26 mouse cellular contexts compared by ENCODE assay signal in the genomic region with DNA sequence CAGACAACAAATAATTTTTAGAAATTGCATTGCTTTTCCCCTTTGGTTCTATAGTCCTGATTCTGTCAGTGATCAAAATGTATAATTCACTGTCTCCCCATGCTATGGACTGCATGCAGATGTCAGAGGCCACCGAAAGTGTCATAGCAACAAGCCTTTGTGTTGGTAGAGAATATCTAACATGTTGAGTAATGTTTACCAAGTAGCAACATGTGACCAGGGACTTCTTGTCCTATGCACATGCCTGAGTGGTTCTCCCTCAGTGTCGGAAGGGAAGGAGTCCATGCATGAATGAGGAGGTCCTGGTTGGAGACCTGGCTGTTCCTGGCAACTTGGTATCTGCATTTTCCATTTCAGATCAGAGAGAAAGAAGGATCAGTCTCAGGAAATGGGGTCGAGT.
DNase-seq lines count a peak whose midpoint lies in the region; ATAC-seq and TF ChIP-seq lines count a peak whose summit lies in the region.
"Had no signal": no experiment of that assay in that cellular context is flagged by ENCODE, and none has a peak within 500 bp of the region (broad histone marks: within the 10 kb centered on the region; RNA-seq: fewer than 3 reads in every experiment).

No protein-coding gene starts in this region.

- CTCF ChIA-PET in Patski (lab: Charles Lee): interaction anchor here (1.2 to 1.7 kb wide), 3 partner anchors 12 to 30 kb away, joined by 3 to 5 read pairs (median 4); no protein-coding TSS in a partner anchor

- TF ChIP-seq CTCF in heart, postnatal 0 days (IDR thresholded peaks at IDR 0.05; ENCODE audit: low read depth): no peak
- TF ChIP-seq CTCF in left cerebral cortex, adult 2 months (IDR thresholded peaks at IDR 0.05): no peak
- no peak for TF ChIP-seq CTCF in Patski (IDR thresholded peaks at IDR 0.05)
- no peak for TF ChIP-seq CTCF in kidney, postnatal 0 days (IDR thresholded peaks at IDR 0.05; ENCODE audit: low read depth)

- no peak overlapping the region for H3K9ac ChIP-seq in heart, postnatal 0 days (replicated peaks; ENCODE audit: low read depth, low read length)
- H3K9ac ChIP-seq in kidney, postnatal 0 days (ENCODE audit: low read depth, low read length): no peak overlapping the region
- no peak overlapping the region for H3K9ac ChIP-seq in hindbrain, embryonic 13.5 days
- H3K9ac ChIP-seq: embryonic facial prominence, embryonic 13.5 days; forebrain, postnatal 0 days; hindbrain, embryonic 12.5 days; limb, embryonic 15.5 days; liver, embryonic 13.5 days; midbrain, embryonic 15.5 days had no signal

- POLR2A ChIA-PET in Patski (lab: Charles Lee): interaction anchor here (0.6 to 1.4 kb wide), 2 partner anchors 11 to 298 kb away, joined by 3 to 9 read pairs; no protein-coding TSS in a partner anchor

- ATAC-seq in heart, postnatal 0 days (ENCODE audit: insufficient read depth, low read depth): no peak
- ATAC-seq in Patski: peak; percentile 58
- peak; percentile 89 for ATAC-seq in kidney, postnatal 0 days (replicated peaks; ENCODE audit: low FRiP score, low read depth)
- ATAC-seq in hindbrain, embryonic 13.5 days (ENCODE audit: low FRiP score): no peak
- ATAC-seq: intestine, embryonic 16.5 days; midbrain, embryonic 15.5 days had no signal

- TF ChIP-seq EP300 in heart, postnatal 0 days (IDR thresholded peaks at IDR 0.05; ENCODE audit: low read depth): no peak

- H3K4me3 ChIP-seq in heart, postnatal 0 days (ENCODE audit: low read depth, low read length): no peak overlapping the region
- no peak overlapping the region for H3K4me3 ChIP-seq in left cerebral cortex, adult 2 months
- H3K4me3 ChIP-seq in kidney, postnatal 0 days (replicated peaks; ENCODE audit: low read depth, low read length): no peak overlapping the region
- no peak overlapping the region for H3K4me3 ChIP-seq in hindbrain, embryonic 13.5 days
- H3K4me3 ChIP-seq: embryonic facial prominence, embryonic 13.5 days; heart, embryonic 13.5 days; hindbrain, embryonic 12.5 days; limb, embryonic 10.5 days; limb, embryonic 15.5 days; liver, embryonic 13.5 days; midbrain, embryonic 15.5 days had no signal

- WGBS in heart, postnatal 0 days: 41% methylated on average over 3 of the region's 3 CpGs
- 48% methylated on average over 3 of the region's 3 CpGs for WGBS in kidney, postnatal 0 days
- WGBS in hindbrain, embryonic 13.5 days: 75% methylated on average over 3 of the region's 3 CpGs

- no peaks in the 10 kb centered on the region for H3K27me3 ChIP-seq in heart, postnatal 0 days (ENCODE audit: control insufficient read depth, insufficient read depth, low read length)
- no peaks in the 10 kb centered on the region for H3K27me3 ChIP-seq in Patski
- no peaks in the 10 kb centered on the region for H3K27me3 ChIP-seq in kidney, postnatal 0 days (ENCODE audit: insufficient read depth, low read length)
- no peaks in the 10 kb centered on the region for H3K27me3 ChIP-seq in hindbrain, embryonic 13.5 days
- H3K27me3 ChIP-seq: embryonic facial prominence, embryonic 13.5 days; heart, embryonic 13.5 days; hindbrain, embryonic 12.5 days; limb, embryonic 15.5 days; liver, embryonic 13.5 days; midbrain, embryonic 15.5 days had no signal

- H3K4me2 ChIP-seq in heart, postnatal 0 days (ENCODE audit: low read depth, low read length): no peak overlapping the region
- no peak overlapping the region for H3K4me2 ChIP-seq in kidney, postnatal 0 days (ENCODE audit: low read length)
- no peak overlapping the region for H3K4me2 ChIP-seq in hindbrain, embryonic 13.5 days
- H3K4me2 ChIP-seq: embryonic facial prominence, embryonic 13.5 days; hindbrain, embryonic 12.5 days; limb, embryonic 15.5 days; liver, embryonic 13.5 days; midbrain, embryonic 15.5 days had no signal

- intact Hi-C loops in left cerebral cortex, adult 2 months (cut with DNase I): loop anchor here (10.0 kb wide), 2 partner anchors 301 to 641 kb away; no protein-coding TSS in a partner anchor

- H3K9me3 ChIP-seq in heart, postnatal 0 days (replicated peaks; ENCODE audit: control insufficient read depth, low read length): no peaks in the 10 kb centered on the region
- H3K9me3 ChIP-seq in kidney, postnatal 0 days (replicated peaks; ENCODE audit: low read length): no peaks in the 10 kb centered on the region
- H3K9me3 ChIP-seq in hindbrain, embryonic 13.5 days: no peaks in the 10 kb centered on the region
- H3K9me3 ChIP-seq: embryonic facial prominence, embryonic 13.5 days; G1E; heart, embryonic 13.5 days; hindbrain, embryonic 12.5 days; limb, embryonic 10.5 days; limb, embryonic 15.5 days; liver, embryonic 13.5 days; midbrain, embryonic 15.5 days had no signal

- in situ Hi-C loops in Patski (cut with MboI; ENCODE audit: low pct_unique_long_range_greater_than_20kb): no loop called here

- peaks cover 12% of the 10 kb centered on the region; the same call in 1 of the 2 replicates for H3K4me1 ChIP-seq in heart, postnatal 0 days (ENCODE audit: control insufficient read depth, insufficient read depth)
- H3K4me1 ChIP-seq in kidney, postnatal 0 days (replicated peaks; ENCODE audit: insufficient read depth, low read length): 0 out of 2 replicates have a peak, but pooled peaks cover 5% of the 10 kb centered on the region
- no peaks in the 10 kb centered on the region for H3K4me1 ChIP-seq in hindbrain, embryonic 13.5 days (replicated peaks)
- H3K4me1 ChIP-seq: embryonic facial prominence, embryonic 13.5 days; hindbrain, embryonic 12.5 days; limb, embryonic 10.5 days; limb, embryonic 15.5 days; liver, embryonic 13.5 days; midbrain, embryonic 15.5 days had no signal

- H3K27ac ChIP-seq in heart, postnatal 0 days (ENCODE audit: low read depth): peak overlapping the region; percentile 25; the same call in 1 of the 2 replicates
- H3K27ac ChIP-seq in left cerebral cortex, adult 2 months: peak overlapping the region; percentile 92
- 0 out of 2 replicates have a peak overlapping the region, but pooled peaks have one; percentile 37 for H3K27ac ChIP-seq in kidney, postnatal 0 days
- no peak overlapping the region for H3K27ac ChIP-seq in hindbrain, embryonic 13.5 days
- H3K27ac ChIP-seq: embryonic facial prominence, embryonic 13.5 days; hindbrain, embryonic 12.5 days; limb, embryonic 10.5 days; limb, embryonic 15.5 days; liver, embryonic 13.5 days; macrophage; midbrain, embryonic 15.5 days had no signal

- DNase-seq in heart, postnatal 0 days (ENCODE audit: low spot score): no peak
- no peak for DNase-seq in heart, postnatal 4 days
- DNase-seq in left cerebral cortex, adult 2 months (ENCODE audit: extremely low spot score in 1 of 2, low spot score in 2 of 2): no peak
- no peak for DNase-seq in left cerebral cortex, adult 11 months (ENCODE audit: low spot score)
- peak; percentile 33 for DNase-seq in Patski (ENCODE audit: low read depth, low spot score)
- peak; percentile 60 for DNase-seq in kidney, postnatal 0 days (ENCODE audit: low spot score)
- DNase-seq in natural killer cell, adult 2 months (ENCODE audit: low spot score in 2 of 2): no peak
- DNase-seq: adrenal gland, postnatal 14 days; cerebellum, adult 11 months; cerebellum, adult 9-11 months; embryo, embryonic 11 days; forebrain, postnatal 0 days; liver, embryonic 13.5 days; right cerebral cortex, postnatal 25 days; thymus, adult 18-20 months; thymus, postnatal 25 days had no signal

- peaks cover 6% of the 10 kb centered on the region for H3K36me3 ChIP-seq in heart, postnatal 0 days (replicated peaks; ENCODE audit: control insufficient read depth, insufficient read depth, low read length)
- H3K36me3 ChIP-seq in kidney, postnatal 0 days (ENCODE audit: insufficient read depth, low read length): no peaks in the 10 kb centered on the region
- no peaks in the 10 kb centered on the region for H3K36me3 ChIP-seq in hindbrain, embryonic 13.5 days
- H3K36me3 ChIP-seq: embryonic facial prominence, embryonic 13.5 days; G1E; heart, embryonic 13.5 days; hindbrain, embryonic 12.5 days; limb, embryonic 10.5 days; limb, embryonic 15.5 days; liver, embryonic 13.5 days; midbrain, embryonic 15.5 days had no signal

Comparison
In these comparisons a context has a peak if more than half of its experiments do, and no peak if none do; other contexts are left out.
1. ATAC-seq: peak in Patski (single experiment) and kidney, postnatal 0 days (single experiment); none in heart, postnatal 0 days (single experiment) and hindbrain, embryonic 13.5 days (single experiment).
2. DNase-seq: peak in Patski (single experiment) and kidney, postnatal 0 days (single experiment); none in heart, postnatal 0 days (single experiment), heart, postnatal 4 days (single experiment), left cerebral cortex, adult 2 months (0 of 2), left cerebral cortex, adult 11 months (single experiment) and natural killer cell, adult 2 months (0 of 2).